Mouse (Mus musculus) mouse embryonic stem cell (cell line): Measurements from ENCODE around the gene Ccdc12.

ENCODE experiments used
- in situ Hi-C, 2 experiments: fragments of 300-500 bp; cut with MboI; formaldehyde crosslinking; loops; 1 replicate in 1 of 2; 3 replicates in 1 of 2; pipeline ENCODE4 v1.14.3; 2019 to 2020; ENCODE audit warnings: low sequenced_read_pairs in 2 of 2, low pct_unique_long_range_greater_than_20kb in 1 of 2, mixed read lengths in 1 of 2; ENCODE audit not compliant: unreplicated experiment in 1 of 2

Gene Ccdc12

DNA sequence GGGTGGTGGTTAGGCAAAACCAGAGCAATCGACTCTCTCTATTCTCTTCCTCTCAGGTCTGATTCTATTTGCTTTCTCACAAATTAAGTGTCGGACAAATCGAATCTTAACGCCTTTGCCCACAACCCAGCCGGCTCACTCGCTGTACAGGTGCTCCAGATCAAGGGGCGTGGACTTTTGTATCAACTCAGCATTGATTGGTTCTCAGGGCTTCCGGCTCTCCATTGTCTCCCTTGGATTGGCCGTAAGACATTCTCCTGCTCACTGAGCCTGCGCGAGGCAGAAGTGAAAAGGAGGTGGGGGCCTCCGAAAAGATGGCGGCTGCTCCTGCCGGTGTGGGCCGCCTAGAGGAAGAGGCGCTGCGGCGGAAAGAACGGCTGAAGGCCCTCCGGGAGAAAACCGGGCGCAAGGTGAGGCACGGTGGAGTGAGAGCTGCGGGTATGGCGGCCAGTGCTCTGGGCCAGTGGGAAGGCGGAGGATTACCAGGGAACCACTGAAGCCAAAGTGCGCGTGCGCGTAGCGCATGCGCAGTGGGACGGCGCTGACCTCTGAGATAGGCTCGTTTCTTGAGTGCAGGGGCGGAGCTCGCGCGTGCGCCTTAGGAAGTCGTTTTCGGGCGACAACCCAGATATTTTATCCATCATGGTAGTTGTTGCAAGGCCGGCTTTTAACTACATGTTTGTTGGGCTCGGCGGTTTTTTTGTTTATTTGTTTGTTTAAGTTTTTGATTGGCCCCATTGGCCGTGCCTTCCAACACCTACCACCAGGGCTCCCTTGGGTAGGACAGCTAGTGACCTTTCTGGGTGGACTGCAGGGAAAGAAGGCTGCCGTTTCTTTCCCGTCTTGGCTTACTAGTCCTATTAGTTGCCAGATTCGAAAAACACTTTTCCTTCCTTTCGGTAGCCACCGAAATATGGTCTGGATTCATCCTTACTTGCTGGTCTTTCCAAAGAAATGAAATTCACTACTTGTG is at the start of gene Ccdc12:
Gene Ccdc12, plus strand, starts transcription at position 255 of the 973 bp plus-strand sequence.
- in situ Hi-C loops = no loop called here

DNA sequence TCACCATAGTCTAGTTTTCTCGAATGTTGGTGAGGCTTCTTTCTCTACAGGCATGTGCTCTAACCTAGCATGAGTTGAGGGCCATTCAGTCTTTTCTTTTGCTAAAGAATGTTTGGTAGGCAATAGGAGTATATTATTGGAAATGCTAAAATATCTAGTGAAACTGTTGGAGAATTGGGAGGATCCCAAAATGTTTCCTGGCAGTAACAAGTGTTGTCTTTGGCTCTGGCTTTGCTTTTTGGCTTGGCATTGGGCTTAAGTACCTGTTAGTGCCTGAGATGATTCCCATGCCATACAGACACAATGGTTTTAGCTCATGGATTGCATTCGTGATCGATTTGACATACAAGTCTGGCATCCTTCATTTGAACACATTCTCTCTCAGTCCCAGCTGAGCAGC is 44.8 kb upstream of the Ccdc12 start:
- in situ Hi-C loops = no loop called here

DNA sequence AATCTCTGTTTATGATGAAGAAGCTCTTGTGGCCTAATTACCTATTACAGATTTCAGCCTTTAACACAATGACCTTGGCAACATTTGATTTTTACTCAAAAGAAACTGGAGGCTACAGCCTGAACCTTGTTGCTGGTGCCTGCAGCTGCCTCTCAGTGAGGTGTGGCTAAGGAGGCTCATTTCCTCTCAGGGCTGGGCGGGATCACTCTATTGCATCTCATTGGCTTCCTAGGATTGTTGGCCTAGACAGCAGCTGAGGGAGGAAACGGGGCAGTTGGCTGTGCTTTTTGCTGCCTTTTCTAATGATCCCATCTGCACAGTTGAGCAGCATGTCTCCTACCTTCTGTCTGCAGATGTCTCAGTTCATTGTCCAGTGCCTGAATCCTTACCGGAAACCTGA is 39.2 kb upstream of the Ccdc12 start:
- in situ Hi-C loops = no loop called here

- in situ Hi-C loops = loop anchor here in 1 of 2 experiments (5.0 kb wide), 1 partner anchor 198 kb away; no protein-coding TSS in a partner anchor
Measured at GRCm38 (mm10) chr9:110620180-110620579, 36.1 kb upstream of the Ccdc12 start.

GRCm38 (mm10) chr9:110620685-110621084 is 35.6 kb upstream of the Ccdc12 start:
- in situ Hi-C loops = loop anchor here in 1 of 2 experiments (5.0 kb wide), 1 partner anchor 198 kb away; no protein-coding TSS in a partner anchor

GRCm38 (mm10) chr9:110622621-110623219 is 33.6 kb upstream of the Ccdc12 start:
- in situ Hi-C loops = loop anchor here in 1 of 2 experiments (5.0 kb wide), 1 partner anchor 200 kb away; no protein-coding TSS in a partner anchor

GRCm38 (mm10) chr9:110623416-110624195 is 32.7 kb upstream of the Ccdc12 start:
- in situ Hi-C loops = loop anchor here in 1 of 2 experiments (5.0 kb wide), 1 partner anchor 201 kb away; no protein-coding TSS in a partner anchor

DNA sequence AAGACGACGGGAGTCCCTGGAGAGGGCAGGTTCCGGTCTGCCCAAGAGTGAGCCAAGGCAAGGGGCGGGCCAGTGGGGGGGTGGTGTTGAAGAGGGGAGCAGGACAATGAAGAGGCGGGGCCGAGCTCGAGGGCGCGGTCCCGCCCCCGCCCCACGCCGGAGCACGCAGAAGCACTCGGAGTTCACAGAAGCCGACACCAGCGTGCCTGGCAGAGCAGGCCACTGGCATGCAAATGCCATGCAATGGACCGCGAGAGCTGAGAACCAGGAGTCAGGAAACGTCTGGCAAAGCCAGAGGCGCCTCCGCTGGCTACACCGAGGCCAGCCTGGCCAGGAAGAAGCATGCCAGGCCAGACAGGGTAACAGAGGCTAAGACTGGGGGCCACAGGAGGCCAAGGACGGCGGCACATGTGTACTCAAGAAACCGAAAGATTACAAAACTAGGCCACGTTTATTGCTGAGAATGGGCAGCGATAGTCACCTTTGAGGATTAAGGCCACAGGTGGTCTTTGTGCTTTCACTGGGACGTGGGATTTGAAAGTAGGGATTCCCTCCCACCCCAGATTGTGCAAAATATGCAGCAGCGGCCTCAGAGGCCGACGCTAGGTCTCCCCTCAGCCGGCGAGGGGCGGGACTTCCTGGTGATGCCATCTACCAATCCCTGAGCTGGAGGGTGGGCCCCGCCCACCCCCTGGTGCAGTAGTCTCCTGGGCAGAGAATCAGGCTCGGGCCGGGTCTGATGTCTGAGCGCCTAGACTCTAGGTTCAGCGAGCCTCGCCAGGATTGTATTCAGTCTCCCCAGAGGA is 31.7 kb upstream of the Ccdc12 start, which contains the start of gene Nradd:
Gene Nradd, minus strand, starts transcription at position 92 of the 806 bp plus-strand sequence.
- in situ Hi-C loops = loop anchor here in 1 of 2 experiments (5.0 kb wide), 1 partner anchor 202 kb away; no protein-coding TSS in a partner anchor

DNA sequence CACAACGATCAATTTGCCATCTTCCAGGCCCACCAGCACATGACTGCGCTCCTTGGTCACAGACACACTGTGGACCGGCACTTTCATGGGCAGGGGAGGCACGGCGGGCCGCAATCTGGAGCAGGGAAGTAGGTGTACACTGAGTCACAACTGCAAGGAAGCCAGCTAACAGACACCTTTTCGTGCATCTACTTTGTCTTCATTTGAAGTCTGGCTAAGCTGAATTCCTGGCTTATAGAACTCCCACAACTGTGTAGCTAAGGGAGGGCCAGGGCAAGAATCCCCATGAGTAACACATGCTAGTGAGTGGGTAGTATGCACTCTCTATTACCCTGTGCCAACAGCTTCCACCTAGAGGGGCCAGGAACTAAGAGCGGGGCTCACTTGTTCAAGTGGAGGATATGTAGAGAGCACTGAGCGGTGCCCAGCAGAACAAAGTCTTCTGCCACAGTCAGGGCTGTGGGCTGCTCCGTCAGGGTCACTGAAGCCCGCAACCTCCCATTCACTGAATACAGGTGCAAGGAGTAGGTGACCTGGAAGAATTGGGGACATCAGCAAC is 30.9 kb upstream of the Ccdc12 start:
- in situ Hi-C loops = no loop called here

GRCm38 (mm10) chr9:110630171-110630570 is 26.1 kb upstream of the Ccdc12 start:
- in situ Hi-C loops = no loop called here

DNA sequence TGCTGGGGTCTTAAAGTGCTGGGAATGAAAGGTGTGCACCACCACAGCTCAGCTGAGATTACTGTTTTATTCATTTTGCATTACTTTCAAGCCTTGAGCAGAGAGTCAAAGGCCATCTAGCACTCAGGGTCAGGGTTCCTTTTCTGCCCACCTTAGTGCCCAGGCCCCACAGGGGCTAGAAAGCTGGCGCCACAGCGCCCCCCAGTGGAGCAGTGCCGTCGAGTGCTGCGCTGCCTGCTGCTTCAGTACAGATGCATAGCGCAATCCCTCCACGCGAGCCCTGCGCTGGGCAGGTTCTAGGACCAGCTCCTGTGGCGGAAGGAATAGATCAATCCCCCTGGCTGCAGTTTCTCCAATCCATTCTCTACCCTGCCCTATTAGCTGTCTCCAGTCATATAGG is 25.1 kb upstream of the Ccdc12 start:
- in situ Hi-C loops = no loop called here

- in situ Hi-C loops = no loop called here
Measured at GRCm38 (mm10) chr9:110631651-110632275, 24.5 kb upstream of the Ccdc12 start.

GRCm38 (mm10) chr9:110632671-110633070 is 23.6 kb upstream of the Ccdc12 start:
- in situ Hi-C loops = no loop called here

- in situ Hi-C loops = no loop called here
Measured at GRCm38 (mm10) chr9:110633882-110634281, 22.4 kb upstream of the Ccdc12 start.

- in situ Hi-C loops = no loop called here
Measured at GRCm38 (mm10) chr9:110635225-110635624, 21.1 kb upstream of the Ccdc12 start.

- in situ Hi-C loops = no loop called here
Measured at GRCm38 (mm10) chr9:110638611-110639021, 17.7 kb upstream of the Ccdc12 start.

DNA sequence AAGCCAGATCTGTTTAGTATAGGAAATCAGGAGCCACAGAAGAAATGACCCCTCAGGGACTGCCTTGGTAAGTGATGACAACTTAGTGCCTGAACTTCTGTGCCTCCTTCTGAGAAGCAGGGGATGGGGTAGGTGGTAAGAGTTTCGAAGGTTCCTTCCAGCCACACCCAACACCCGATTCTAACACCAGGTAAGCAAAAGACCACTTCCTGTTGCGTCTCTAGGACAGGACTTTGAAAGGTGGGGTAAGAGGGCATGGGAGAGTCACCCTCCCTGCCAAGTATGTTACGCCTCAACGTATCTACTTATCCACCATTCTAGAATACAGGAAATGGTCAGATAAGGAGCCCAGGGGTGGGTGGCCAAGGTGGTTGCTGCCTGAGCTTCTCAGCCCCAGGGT is 15.3 kb upstream of the Ccdc12 start:
- in situ Hi-C loops = no loop called here
